Mouse (Mus musculus) retina, postnatal 7 days (tissue): ENCODE measurements around the gene Daam2.
A peak's percentile ranks its signal among the peaks of the same experiment; 100 is the strongest.
"Not testable (repeated sequence)": the region's sequence is repeated elsewhere in the genome, so short reads cannot be mapped to it uniquely, and the experiment has no call there.

Experiments used
- DNase-seq: peaks from one replicate; pipeline ENCODE4 v3.0.0-alpha.2; 2012; ENCODE audit warnings: low read depth, low spot score

Daam2 gene

DNA sequence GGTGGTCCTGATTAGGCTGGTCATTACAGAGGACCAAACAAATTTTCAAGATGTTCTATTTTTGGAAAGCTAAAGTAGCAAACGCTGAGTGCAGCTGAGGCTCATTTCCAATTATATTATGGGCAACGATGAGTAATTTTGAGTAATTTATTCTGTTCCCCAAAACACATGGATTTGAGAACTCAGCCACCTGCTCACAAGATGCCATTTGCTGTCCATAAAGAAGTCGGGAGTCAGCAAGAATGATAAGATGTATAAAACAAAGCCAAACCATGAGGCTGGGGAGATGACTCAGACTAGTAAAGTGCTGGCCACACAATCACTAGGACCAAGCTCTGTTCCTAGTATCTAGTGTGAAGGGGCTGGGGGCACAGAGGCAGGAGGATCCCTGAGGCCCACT is 79.7 kb downstream of the Daam2 start:
- no peak for DNase-seq

DNA sequence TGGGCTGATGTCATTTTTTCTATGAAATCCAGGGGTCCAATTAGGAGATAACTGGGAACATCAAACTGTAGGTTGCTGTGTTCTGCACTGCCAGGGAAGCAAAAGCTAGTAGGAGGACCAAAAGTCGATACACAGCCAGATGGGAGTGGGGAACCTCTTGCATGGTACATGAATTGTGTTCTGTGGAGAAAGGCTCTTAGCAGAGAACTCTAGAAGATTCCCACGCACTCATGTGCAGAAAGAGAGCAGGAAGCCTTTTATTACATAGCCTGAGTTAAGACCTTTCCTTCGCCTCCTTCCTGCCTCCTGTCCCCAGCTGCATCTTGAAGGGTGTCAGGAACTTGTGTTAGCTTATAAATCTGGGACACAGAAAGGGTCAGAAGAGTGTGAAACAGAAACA is 82.3 kb downstream of the Daam2 start:
- DNase-seq = no peak

GRCm38 (mm10) chr17:49477370-49477769 is 86.8 kb downstream of the Daam2 start:
- no peak for DNase-seq

- DNase-seq = no peak
Measured at GRCm38 (mm10) chr17:49475174-49475573, 89.0 kb downstream of the Daam2 start.

GRCm38 (mm10) chr17:49474051-49474450 is 90.1 kb downstream of the Daam2 start:
- no peak for DNase-seq

- no peak for DNase-seq
Measured at GRCm38 (mm10) chr17:49472626-49473025, 91.5 kb downstream of the Daam2 start.

- DNase-seq = peak; percentile 19
Measured at GRCm38 (mm10) chr17:49468223-49468622, 95.9 kb downstream of the Daam2 start.

GRCm38 (mm10) chr17:49464884-49465283 is 99.3 kb downstream of the Daam2 start:
- DNase-seq = no peak

DNA sequence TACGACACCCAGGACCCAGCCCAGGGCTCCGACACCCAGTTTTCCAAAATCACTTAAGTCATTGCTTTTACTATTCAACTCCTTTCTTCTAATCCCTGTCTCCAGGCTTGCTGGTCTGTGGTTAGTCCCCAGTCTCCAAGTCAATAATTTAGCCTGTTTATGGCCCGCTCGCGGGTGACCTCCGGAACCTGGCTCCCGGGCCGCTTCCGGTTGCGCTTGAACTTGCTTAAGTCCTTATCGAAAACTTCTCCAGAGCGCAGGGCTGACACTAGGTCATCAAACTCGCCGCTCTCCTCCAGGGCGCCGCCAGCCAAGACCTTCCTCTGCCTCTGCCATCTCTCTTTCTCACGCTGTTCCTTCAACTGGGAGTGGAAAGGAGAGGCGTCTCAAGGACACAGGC is 105.8 kb downstream of the Daam2 start:
- no peak for DNase-seq

DNA sequence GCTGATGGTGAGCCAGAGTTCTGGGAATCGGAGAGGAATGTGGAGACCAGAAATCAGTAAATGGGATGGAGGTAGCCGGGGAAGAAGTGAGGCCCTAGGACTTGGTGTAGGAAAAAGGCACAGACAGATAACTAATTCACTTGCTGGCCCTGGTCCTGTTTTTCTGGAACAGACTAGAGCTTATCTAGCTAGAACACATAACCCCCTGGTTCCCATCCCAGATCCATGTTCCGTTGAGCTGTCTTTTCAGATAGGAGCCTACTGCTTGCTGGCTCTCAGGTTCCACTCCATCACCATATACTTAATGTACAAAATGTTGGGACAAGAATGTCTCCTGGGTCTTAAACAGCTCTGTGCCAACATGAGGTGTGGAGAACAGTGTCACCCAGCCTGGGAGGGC is 106.3 kb downstream of the Daam2 start:
- DNase-seq = no peak

GRCm38 (mm10) chr17:49456334-49456733 is 107.8 kb downstream of the Daam2 start:
- no peak for DNase-seq

DNA sequence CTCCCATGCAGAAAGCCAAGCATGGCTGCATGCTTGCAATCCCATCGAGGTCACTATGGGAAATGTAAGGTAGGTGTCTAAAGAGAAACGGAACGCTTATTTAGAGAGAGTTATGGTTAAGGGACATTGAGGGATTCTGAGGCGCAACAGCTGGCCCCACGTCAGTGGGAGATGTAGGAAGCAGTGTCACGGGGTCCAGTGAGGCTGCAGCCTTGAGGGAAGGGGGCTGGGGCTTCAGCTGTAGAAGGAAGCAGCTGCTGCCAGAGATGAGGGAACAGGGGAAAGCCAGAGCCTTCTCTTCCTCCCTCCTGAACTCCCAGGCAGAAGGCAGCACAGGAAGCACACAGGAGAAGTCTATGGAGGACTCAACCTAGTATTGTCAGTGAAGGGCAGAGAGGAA is 113.2 kb downstream of the Daam2 start:
- no peak for DNase-seq

GRCm38 (mm10) chr17:49449230-49449608 is 114.9 kb downstream of the Daam2 start:
- no peak for DNase-seq

DNA sequence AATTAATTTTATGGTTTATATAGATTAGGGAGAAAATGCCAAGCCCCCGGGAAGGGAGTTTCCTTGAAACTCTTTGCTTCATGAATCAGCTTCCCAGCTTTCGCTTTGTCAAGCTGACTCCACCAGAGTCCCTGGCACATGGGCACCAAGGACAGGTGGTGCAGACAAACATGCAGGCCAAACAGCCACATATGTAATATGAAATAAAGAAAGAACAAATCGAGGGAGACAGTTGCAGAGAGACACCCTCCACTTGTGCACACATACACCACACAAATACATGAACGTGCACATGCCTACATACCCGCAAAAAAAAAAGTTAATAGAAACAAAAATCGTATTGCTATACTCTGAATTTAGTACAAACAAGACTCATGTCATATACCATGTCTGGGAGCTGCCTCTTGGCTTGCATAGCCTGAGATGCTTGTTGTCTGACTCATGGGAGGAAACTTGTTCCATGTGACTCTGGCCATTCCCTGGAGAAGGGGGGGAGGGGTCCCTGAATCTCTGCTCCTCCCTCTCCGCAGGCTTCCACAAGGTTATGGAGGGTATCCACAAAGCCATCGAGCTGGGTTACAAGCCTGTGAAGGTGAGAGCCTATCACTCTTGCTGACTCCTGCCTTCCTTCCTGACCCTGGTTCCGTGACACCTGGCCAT is 115.4 kb downstream of the Daam2 start:
- no peak for DNase-seq

GRCm38 (mm10) chr17:49442841-49443240 is 121.3 kb downstream of the Daam2 start:
- DNase-seq = not testable (repeated sequence)

- no peak for DNase-seq
Measured at GRCm38 (mm10) chr17:49440331-49441130, 123.6 kb downstream of the Daam2 start.

DNA sequence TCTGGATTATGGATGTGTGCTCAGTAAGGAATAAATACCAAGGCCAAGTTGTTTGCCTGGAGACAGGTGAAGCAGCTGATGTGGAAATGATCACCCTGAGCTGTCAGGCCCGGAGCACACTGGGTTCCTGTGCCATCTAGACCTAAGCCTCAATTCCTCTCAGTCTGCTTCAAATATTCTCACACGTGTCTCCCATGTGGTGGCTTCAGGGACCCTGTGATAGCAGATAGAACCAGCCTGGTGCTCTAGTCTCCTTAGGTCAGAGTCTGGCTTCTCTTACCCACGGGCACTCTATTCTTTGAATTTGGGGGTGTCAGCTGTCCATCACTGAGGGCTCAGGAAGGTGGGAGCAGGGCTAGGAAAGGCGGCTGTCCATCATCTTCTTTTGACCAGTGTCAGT is 124.4 kb downstream of the Daam2 start:
- DNase-seq = no peak

- no peak for DNase-seq
Measured at GRCm38 (mm10) chr17:49438822-49439574, 125.1 kb downstream of the Daam2 start.

GRCm38 (mm10) chr17:49437306-49437705 is 126.8 kb downstream of the Daam2 start:
- DNase-seq = not testable (repeated sequence)

- no peak for DNase-seq
Measured at GRCm38 (mm10) chr17:49436631-49437030, 127.5 kb downstream of the Daam2 start.

GRCm38 (mm10) chr17:49435081-49435480 is 129.1 kb downstream of the Daam2 start:
- no peak for DNase-seq

DNA sequence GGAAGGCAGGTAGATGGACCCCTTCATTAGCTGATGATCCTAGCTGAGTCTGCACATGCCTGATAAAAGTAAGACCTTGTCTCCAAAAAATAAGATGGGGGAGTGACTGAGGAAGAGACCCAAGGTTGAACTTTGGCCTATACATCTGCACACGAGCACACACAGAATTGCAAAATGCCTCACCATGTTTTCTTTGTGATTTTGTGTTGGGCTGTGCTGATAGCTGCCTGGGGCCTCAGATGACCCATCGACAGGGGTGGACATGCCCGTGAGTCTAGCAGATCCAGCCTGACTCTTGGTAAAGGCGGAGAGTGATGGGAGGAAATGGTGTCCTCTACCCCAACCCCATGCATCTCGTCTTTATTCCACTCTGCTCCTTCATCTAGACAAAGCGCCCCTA is 129.9 kb downstream of the Daam2 start:
- DNase-seq = no peak

- DNase-seq = no peak
Measured at GRCm38 (mm10) chr17:49433071-49433470, 131.1 kb downstream of the Daam2 start.
